Mouse (Mus musculus): ENCODE data around the gene Snca.

DNA sequence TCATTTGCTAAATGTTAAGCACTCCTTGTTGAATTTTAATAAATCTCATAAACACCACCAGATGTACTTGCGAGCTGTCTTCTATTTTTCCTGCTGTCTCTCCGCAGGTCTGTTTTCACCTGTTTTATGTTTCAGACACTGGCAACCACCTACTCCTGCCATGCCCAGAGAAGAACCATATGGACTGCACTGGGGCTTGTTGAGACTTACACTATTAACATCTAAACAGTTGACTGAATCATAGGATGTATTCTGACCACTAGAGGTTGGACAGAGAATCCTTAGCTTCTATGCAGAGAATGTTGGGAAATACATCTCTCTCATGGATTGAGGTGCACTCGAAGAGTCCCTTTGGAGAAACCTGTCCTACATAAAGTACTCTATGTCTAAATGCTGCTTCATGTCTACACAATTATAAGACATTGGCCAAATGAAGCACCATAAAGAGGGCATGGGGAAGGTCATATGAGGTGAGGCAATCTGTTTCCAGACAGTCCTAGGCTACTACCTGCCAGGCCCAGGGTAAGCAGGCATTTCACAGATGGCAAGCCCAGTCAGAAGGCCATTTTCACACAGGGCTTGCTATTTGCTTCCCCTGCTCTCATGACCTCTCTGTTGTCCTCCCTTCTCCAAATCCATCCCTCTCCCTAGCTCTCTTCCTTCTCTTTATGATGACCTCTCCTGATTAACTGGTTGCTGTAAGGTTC is 35.8 kb downstream of the Snca start:
- TF ChIP-seq CTCF (IDR thresholded peaks at IDR 0.05; ENCODE audit: low read depth): no peak
- TF ChIP-seq EP300 (IDR thresholded peaks at IDR 0.05; ENCODE audit: low read depth): no peak

Measured in liver, postnatal 0 days (tissue).